Mouse (Mus musculus) ES-Bruce4 (cell line): ENCODE data around the gene Marcks. TPM values are rescaled to one million over a fixed set of nuclear protein-coding genes. Genes with fewer than 3 reads are reported as not detected.

Experiments
- H3K27ac ChIP-seq: 2 replicates; pipeline ENCODE4 v1.5.1; 2012; ENCODE audit warnings: low read length, inconsistent platforms; ENCODE audit not compliant: insufficient read depth
- H3K27me3 ChIP-seq: 2 replicates; pipeline ENCODE4 v1.6.1; 2012; ENCODE audit warnings: mild to moderate bottlenecking, low read length, inconsistent platforms; ENCODE audit not compliant: control insufficient read depth, poor library complexity, insufficient read depth, severe bottlenecking
- H3K36me3 ChIP-seq: 2 replicates; pipeline ENCODE4 v1.6.1; 2012; ENCODE audit warnings: inconsistent platforms, mild to moderate bottlenecking, low read length, moderate library complexity; ENCODE audit not compliant: control insufficient read depth, poor library complexity, insufficient read depth, severe bottlenecking
- H3K4me1 ChIP-seq: one replicate; pipeline ENCODE4 v1.8.1; 2011; ENCODE audit warnings: low read length; ENCODE audit not compliant: control insufficient read depth, insufficient read depth
- H3K4me3 ChIP-seq: 2 replicates; pipeline ENCODE4 v1.5.1; 2011; ENCODE audit warnings: low read depth, mild to moderate bottlenecking, low read length
- H3K9ac ChIP-seq: 2 replicates; pipeline ENCODE4 v1.6.1; 2012; ENCODE audit warnings: low read depth, mild to moderate bottlenecking, inconsistent platforms; ENCODE audit not compliant: poor library complexity, severe bottlenecking
- H3K9me3 ChIP-seq: replicated peaks from 2 replicates; pipeline ENCODE4 v1.6.1; 2012; ENCODE audit warnings: mild to moderate bottlenecking, low read length, inconsistent platforms; ENCODE audit not compliant: control insufficient read depth, poor library complexity, insufficient read depth, severe bottlenecking
- CTCF ChIP-seq: IDR thresholded peaks from one replicate; pipeline ENCODE4 v1.8.1; 2011; ENCODE audit warnings: low read depth, low read length
- EP300 ChIP-seq: IDR thresholded peaks from 2 replicates; pipeline ENCODE4 v1.6.1; 2011; ENCODE audit warnings: low read depth, low read length; ENCODE audit not compliant: insufficient read depth
- POLR2A ChIP-seq: IDR thresholded peaks from one replicate; pipeline ENCODE4 v1.8.1; 2011; ENCODE audit warnings: low read length; ENCODE audit not compliant: insufficient read depth
- polyA plus RNA-seq: library from polyadenylated mRNA; stranded (reverse); fragments of >200 nt; gene quantifications from 2 replicates; pipeline ENCODE4 v1.2.4, GENCODE M21; 2011; ENCODE audit warnings: low read depth; ENCODE audit not compliant: missing spikeins, insufficient read depth, insufficient read length

The Marcks gene
- polyA plus RNA-seq, 1 experiment: 85.0 TPM

DNA sequence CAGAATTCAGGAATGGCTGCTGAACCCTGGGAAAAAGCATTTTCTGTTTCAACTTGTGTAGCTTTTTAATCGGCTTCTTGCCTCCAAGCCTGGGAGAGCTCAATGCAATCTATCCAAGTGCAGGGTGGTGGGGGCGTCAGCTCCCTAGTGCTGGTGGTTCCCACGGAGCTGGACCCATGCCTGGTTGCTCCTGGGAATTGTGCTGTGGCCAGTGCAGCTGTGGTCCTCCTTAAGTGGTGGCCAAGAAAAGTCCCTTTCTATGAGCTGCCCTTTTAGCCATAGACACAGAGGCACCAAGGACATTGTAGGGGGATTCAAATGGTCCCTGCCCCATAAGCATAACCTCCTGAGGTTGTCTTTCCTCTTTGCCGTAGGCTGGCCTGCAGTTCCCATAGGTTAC lies 31.7 kb upstream of the Marcks start:
- Histone ChIP-seq H3K9ac (no peak overlapping the region), H3K36me3 (no peaks in the 10 kb centered on the region), H3K9me3 (no peaks in the 10 kb centered on the region), H3K4me3 (no peak overlapping the region), H3K4me1 (no peaks in the 10 kb centered on the region), H3K27me3 (no peaks in the 10 kb centered on the region), H3K27ac (no peak overlapping the region)
- TF ChIP-seq POLR2A (no peak), EP300 (no peak), CTCF (no peak)

DNA sequence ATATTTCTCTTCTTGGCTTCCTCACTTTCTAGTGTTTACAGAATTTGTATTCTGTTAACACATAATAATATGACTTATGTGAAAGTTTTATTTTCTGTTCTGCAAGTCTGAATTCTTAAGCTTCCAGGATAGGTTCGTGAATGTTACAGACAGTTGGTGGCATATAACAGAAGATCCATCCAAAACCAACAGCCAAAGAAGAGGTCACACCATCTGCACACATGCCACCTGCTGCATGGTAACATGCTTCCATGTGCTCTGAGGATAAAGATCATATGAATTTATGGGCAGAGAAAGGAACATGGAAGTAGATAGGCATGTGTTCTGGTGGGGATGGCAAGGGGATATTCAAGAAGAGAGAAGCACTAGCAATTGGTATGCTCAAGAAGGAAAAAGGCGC lies 28.8 kb upstream of the Marcks start:
- Histone ChIP-seq H3K27me3 (no peaks in the 10 kb centered on the region), H3K4me1 (no peaks in the 10 kb centered on the region), H3K4me3 (no peak overlapping the region), H3K27ac (no peak overlapping the region), H3K9me3 (no peaks in the 10 kb centered on the region), H3K9ac (no peak overlapping the region), H3K36me3 (no peaks in the 10 kb centered on the region)
- TF ChIP-seq CTCF: no peak
- no peak for TF ChIP-seq EP300
- TF ChIP-seq POLR2A: no peak

- H3K36me3 ChIP-seq: no peaks in the 10 kb centered on the region
- H3K4me3 ChIP-seq: no peak overlapping the region
- no peak overlapping the region for H3K9ac ChIP-seq
- no peaks in the 10 kb centered on the region for H3K4me1 ChIP-seq
- H3K9me3 ChIP-seq: no peaks in the 10 kb centered on the region; the same call in 1 of the 2 replicates
- no peaks in the 10 kb centered on the region for H3K27me3 ChIP-seq
- TF ChIP-seq CTCF (no peak), EP300 (no peak), POLR2A (no peak)
- H3K27ac ChIP-seq: no peak overlapping the region
Observed at GRCm38 (mm10) chr10:37159731-37160130, 21.0 kb upstream of the Marcks start.

DNA sequence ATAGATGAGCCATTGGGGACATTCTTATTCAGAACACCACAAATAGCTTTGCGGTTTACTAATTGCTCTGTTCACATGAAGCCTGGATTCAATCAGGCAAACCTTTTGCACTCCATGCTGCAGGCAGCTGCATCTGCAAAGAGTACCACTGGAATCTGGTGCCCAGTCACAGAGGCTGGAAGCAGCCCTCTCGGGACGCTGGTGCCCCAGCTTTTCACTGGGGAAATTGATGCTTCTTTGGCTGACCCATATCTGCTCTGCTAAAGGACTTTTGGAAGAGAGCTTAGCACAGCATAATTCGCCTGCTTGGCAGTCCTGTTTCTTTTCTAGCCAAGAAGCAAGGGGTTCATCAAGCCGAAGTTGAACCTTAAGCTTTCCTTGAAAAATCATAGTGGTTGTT lies 18.4 kb upstream of the Marcks start:
- Histone ChIP-seq H3K9me3 (no peaks in the 10 kb centered on the region; the same call in 1 of the 2 replicates), H3K4me1 (no peaks in the 10 kb centered on the region), H3K27me3 (no peaks in the 10 kb centered on the region), H3K9ac (no peak overlapping the region), H3K4me3 (no peak overlapping the region), H3K27ac (no peak overlapping the region), H3K36me3 (no peaks in the 10 kb centered on the region)
- TF ChIP-seq CTCF (no peak), EP300 (no peak), POLR2A (no peak)

- Histone ChIP-seq H3K4me3 (no peak overlapping the region), H3K27ac (no peak overlapping the region), H3K4me1 (no peaks in the 10 kb centered on the region), H3K36me3 (no peaks in the 10 kb centered on the region), H3K9ac (no peak overlapping the region), H3K9me3 (no peaks in the 10 kb centered on the region; the same call in 1 of the 2 replicates), H3K27me3 (no peaks in the 10 kb centered on the region)
- TF ChIP-seq CTCF (no peak), POLR2A (no peak), EP300 (no peak)
Observed at GRCm38 (mm10) chr10:37155131-37155530, 16.4 kb upstream of the Marcks start.

DNA sequence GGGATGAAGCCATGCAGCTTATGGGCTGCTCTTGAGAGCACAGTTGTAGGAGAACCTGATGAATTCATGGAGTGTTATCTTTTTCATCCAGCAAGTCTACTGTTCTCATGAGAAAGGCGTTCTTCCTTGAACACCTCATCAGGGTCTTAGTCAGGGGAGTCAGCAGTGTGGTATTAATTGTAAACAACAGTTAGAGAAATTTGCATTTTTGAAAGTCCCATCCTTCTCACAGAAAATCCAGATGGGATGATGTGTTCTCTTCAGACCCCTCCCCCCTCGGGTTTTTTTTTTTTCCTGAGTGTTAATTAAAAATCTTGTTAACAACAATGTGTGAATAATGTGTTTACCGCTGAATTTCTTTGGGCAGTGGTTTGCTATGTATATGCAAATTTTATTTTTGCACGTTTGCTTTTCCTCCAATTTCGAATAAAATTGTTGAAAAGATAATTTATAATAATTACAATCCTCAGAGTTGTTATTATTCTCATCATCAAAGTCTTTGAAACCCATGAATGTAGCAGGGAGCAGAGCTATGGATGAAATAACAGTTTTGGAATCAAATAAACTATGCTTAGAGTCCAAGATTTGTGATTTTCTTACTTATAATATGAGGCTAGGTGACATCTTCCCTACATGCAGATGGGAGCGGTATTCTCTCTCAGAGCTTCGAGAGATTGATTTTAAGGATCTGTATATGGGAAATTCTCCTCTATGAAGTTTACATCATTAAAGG lies 13.0 kb upstream of the Marcks start:
- Histone ChIP-seq H3K4me3 (no peak overlapping the region), H3K36me3 (no peaks in the 10 kb centered on the region), H3K4me1 (no peaks in the 10 kb centered on the region), H3K9me3 (no peaks in the 10 kb centered on the region; the same call in 1 of the 2 replicates), H3K9ac (no peak overlapping the region), H3K27ac (no peak overlapping the region), H3K27me3 (no peaks in the 10 kb centered on the region)
- TF ChIP-seq CTCF (no peak), EP300 (no peak), POLR2A (no peak)
